Mouse (Mus musculus) midbrain, postnatal 0 days (tissue): ENCODE results near the gene Mmp9. TPM values are rescaled to one million over a fixed set of nuclear protein-coding genes. Genes with fewer than 3 reads are reported as not detected.

ENCODE experiments used
- ATAC-seq: fragments of 200-750 bp; cut with Nextera tagmentation; 2 replicates; pipeline ENCODE4 v1.8.0; 2017; ENCODE audit warnings: moderate number of reproducible peaks, mild to moderate bottlenecking, moderate TSS enrichment, moderate library complexity; ENCODE audit not compliant: low FRiP score
- DNase-seq: peaks from one replicate; pipeline ENCODE4 v3.0.0-alpha.2; 2015; ENCODE audit warnings: low spot score
- H3K27ac ChIP-seq: fragments of 300-500 bp; sonication (generic); 2 replicates; pipeline ENCODE4 v1.5.1; 2014; ENCODE audit warnings: low read depth, mild to moderate bottlenecking, low read length, mixed read lengths
- H3K27me3 ChIP-seq: fragments of 300-500 bp; sonication (generic); 2 replicates; pipeline ENCODE4 v1.6.1; 2014; ENCODE audit warnings: low read length, control low read depth, mixed read lengths; ENCODE audit not compliant: insufficient read depth
- H3K36me3 ChIP-seq: fragments of 300-500 bp; sonication (generic); 2 replicates; pipeline ENCODE4 v1.6.1; 2014; ENCODE audit warnings: low read length, control low read depth, mixed read lengths; ENCODE audit not compliant: insufficient read depth
- H3K4me1 ChIP-seq: fragments of 300-500 bp; sonication (generic); 2 replicates; pipeline ENCODE4 v1.6.1; 2014; ENCODE audit warnings: mild to moderate bottlenecking, control low read depth, antibody characterized with exemption, low read length, mixed read lengths; ENCODE audit not compliant: insufficient read depth
- H3K4me2 ChIP-seq: fragments of 300-500 bp; sonication (generic); 2 replicates; pipeline ENCODE4 v1.6.1; 2014; ENCODE audit warnings: low read depth, mild to moderate bottlenecking, low read length, mixed read lengths; ENCODE audit not compliant: poor library complexity, severe bottlenecking
- H3K4me3 ChIP-seq: fragments of 300-500 bp; sonication (generic); 2 replicates; pipeline ENCODE4 v1.5.1; 2014; ENCODE audit warnings: low read depth, mild to moderate bottlenecking, low read length, moderate library complexity
- H3K9ac ChIP-seq: fragments of 300-500 bp; sonication (generic); replicated peaks from 2 replicates; pipeline ENCODE4 v1.6.1; 2014; ENCODE audit warnings: mild to moderate bottlenecking, low read length, moderate library complexity, mixed read lengths; ENCODE audit not compliant: poor library complexity, severe bottlenecking
- H3K9me3 ChIP-seq: fragments of 300-500 bp; sonication (generic); 2 replicates; pipeline ENCODE4 v1.6.1; 2016; ENCODE audit warnings: low read length, control low read depth
- CTCF ChIP-seq: IDR thresholded peaks from 2 replicates; pipeline ENCODE4 v1.5.1; 2016; ENCODE audit warnings: antibody characterized with exemption, mild to moderate bottlenecking
- WGBS: fragments of 180-500 bp; shearing (Covaris S2); extraction: QIAGEN DNeasy Blood & Tissue Kit; methylation state at CpG from one replicate; pipeline ENCODE4 v1.1.7; 2014; 5-methylcytosine and 5-hydroxymethylcytosine counted together
- polyA plus RNA-seq: library from polyadenylated mRNA; unstranded; fragments of >200 nt; fragmentation: Nextera tagmentation; extraction: Ambion mirVana; gene quantifications from 2 replicates; pipeline ENCODE4 v1.2.1, GENCODE M21; 2015
- total RNA-seq: library from RNA; depleted of rRNA; stranded (reverse); fragments of >200 nt; gene quantifications from 2 replicates; pipeline ENCODE4 v1.2.3, GENCODE M21; 2014

Gene Mmp9
- total and polyA plus RNA-seq, 2 experiments from 2014 or later: 7.1 to 13.4 TPM

DNA sequence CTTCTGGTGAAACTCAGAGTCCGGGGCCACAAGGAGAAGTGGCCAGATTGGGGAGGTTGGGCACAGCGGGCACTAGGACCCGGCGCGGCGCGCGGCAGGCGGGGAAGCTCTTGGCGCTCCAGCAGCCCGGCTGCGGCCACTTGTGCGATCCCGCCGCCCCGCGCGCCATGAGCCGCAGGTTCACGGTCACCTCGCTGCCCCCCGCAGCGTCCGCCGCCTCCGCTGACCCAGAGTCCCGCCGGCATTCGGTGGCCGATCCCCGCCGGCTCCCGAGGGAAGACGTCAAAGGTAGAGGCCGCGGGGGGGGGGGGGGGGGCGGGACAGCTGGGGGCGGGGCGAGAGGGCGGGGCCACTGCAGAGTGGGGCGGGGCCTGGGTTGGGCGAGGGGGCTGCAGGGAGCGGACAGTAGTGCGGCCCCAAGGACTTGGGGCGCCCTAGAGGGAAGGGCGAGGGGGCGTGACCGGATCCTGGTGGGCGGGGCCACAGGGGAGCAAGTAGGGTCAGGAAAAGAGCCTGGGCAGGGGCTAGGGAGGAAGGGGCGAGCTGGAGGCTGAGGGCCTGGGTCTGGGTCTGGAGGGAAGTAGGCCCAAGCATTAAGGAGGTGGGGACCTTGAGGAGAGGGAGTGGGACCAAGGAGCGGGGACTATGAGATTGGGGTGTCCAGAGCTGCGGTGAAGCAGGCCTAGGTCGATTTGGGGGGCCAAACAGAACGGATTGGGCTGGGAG lies 20.3 kb downstream of the Mmp9 start, which contains the start of gene Slc12a5:
Slc12a5 (plus strand) TSS at position 87 of the 726 bp plus-strand sequence.
- Histone ChIP-seq H3K4me3 (peak within 1 kb of the TSS; percentile 56), H3K27ac (peak within 1 kb of the TSS; percentile 81), H3K4me1 (peaks cover 17% of the 10 kb centered on the region), H3K9me3 (no peaks in the 10 kb centered on the region), H3K27me3 (no peaks in the 10 kb centered on the region), H3K36me3 (no peaks in the 10 kb centered on the region), H3K9ac (peak within 1 kb of the TSS; percentile 72), H3K4me2 (peak within 1 kb of the TSS; percentile 72)
- 4% methylated on average over 22 of the region's 54 CpGs for WGBS
- ATAC-seq (peak; percentile 45; the same call in 1 of the 2 replicates), DNase-seq (peak; percentile 74)
- no peak for TF ChIP-seq CTCF

- 5% methylated on average over 17 of the region's 17 CpGs for WGBS
- peak; percentile 83 for TF ChIP-seq CTCF
- peak overlapping the region; percentile 56 for H3K4me3 ChIP-seq
- H3K27me3 ChIP-seq: no peaks in the 10 kb centered on the region
- peak overlapping the region; percentile 81 for H3K27ac ChIP-seq
- ATAC-seq (0 out of 2 replicates have a peak, but pooled peaks have one; percentile 24), DNase-seq (peak; percentile 73)
- peak overlapping the region; percentile 72 for H3K9ac ChIP-seq
- H3K36me3 ChIP-seq: no peaks in the 10 kb centered on the region
- no peaks in the 10 kb centered on the region for H3K9me3 ChIP-seq
- H3K4me2 ChIP-seq: peak overlapping the region; percentile 72
- peaks cover 17% of the 10 kb centered on the region for H3K4me1 ChIP-seq
These were observed 21.1 kb downstream of the Mmp9 start for GRCm38 (mm10) chr2:164961506-164962182.

GRCm38 (mm10) chr2:164962183-164962580 lies 21.6 kb downstream of the Mmp9 start:
- ATAC-seq (no peak), DNase-seq (no peak)
- no peaks in the 10 kb centered on the region for H3K27me3 ChIP-seq
- 46% methylated on average over 7 of the region's 7 CpGs for WGBS
- H3K4me2 ChIP-seq: peak overlapping the region; percentile 72
- no peak overlapping the region for H3K9ac ChIP-seq
- peaks cover 20% of the 10 kb centered on the region for H3K4me1 ChIP-seq
- H3K36me3 ChIP-seq: no peaks in the 10 kb centered on the region
- no peak for TF ChIP-seq CTCF
- peak overlapping the region; percentile 56; the same call in 1 of the 2 replicates for H3K4me3 ChIP-seq
- peak overlapping the region; percentile 81; the same call in 1 of the 2 replicates for H3K27ac ChIP-seq
- H3K9me3 ChIP-seq: no peaks in the 10 kb centered on the region

- Histone ChIP-seq H3K9me3 (no peaks in the 10 kb centered on the region), H3K4me2 (peak overlapping the region; percentile 37), H3K27me3 (no peaks in the 10 kb centered on the region), H3K4me3 (0 out of 2 replicates have a peak overlapping the region, but pooled peaks have one; percentile 5), H3K36me3 (no peaks in the 10 kb centered on the region), H3K9ac (0 out of 2 replicates have a peak overlapping the region, but pooled peaks have one; percentile 15), H3K4me1 (peaks cover 21% of the 10 kb centered on the region), H3K27ac (peak overlapping the region; percentile 82)
- TF ChIP-seq CTCF: no peak
- DNase-seq: peak; percentile 89
- 16% methylated on average over 9 of the region's 9 CpGs for WGBS
- ATAC-seq: peak; percentile 61
These were observed 23.8 kb downstream of the Mmp9 start for GRCm38 (mm10) chr2:164964242-164964894.

- TF ChIP-seq CTCF: no peak
- no peaks in the 10 kb centered on the region for H3K27me3 ChIP-seq
- 67% methylated on average over 1 of the region's 1 CpGs for WGBS
- DNase-seq (no peak), ATAC-seq (no peak)
- H3K36me3 ChIP-seq: no peaks in the 10 kb centered on the region
- no peaks in the 10 kb centered on the region for H3K9me3 ChIP-seq
- no peak overlapping the region for H3K4me3 ChIP-seq
- peaks cover 21% of the 10 kb centered on the region for H3K4me1 ChIP-seq
- 0 out of 2 replicates have a peak overlapping the region, but pooled peaks have one; percentile 15 for H3K9ac ChIP-seq
- H3K27ac ChIP-seq: peak overlapping the region; percentile 82
- H3K4me2 ChIP-seq: peak overlapping the region; percentile 37
These were observed 24.4 kb downstream of the Mmp9 start for GRCm38 (mm10) chr2:164964981-164965380.
